Mouse (Mus musculus): ENCODE data around the gene Fibcd1. TPM values are rescaled to one million over a fixed set of nuclear protein-coding genes. Genes with fewer than 3 reads are reported as not detected.

Gene Fibcd1
- total and polyA plus RNA-seq, 2 experiments: not detected

DNA sequence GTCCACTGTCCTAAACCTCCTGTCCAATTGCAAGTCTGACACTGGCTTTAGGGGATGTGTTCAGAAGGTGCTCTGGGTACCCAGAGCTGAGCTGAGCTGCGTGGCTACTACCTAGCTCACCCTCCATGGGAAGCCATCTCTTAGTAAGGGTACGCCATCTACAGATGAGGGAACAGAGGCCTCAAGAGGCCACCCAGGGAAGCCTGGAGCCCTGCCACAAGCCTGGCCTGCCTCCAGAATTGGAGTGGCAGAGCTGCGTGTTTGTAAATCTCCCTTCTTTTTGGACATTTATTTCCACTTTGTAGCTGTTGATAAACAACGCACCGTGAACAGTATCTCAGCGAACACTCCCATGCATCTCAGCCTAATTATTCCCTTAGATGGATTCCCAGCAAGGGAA, 11.4 kb upstream of the Fibcd1 start:
- TF ChIP-seq CTCF (IDR thresholded peaks at IDR 0.05; ENCODE audit: low read depth, low read length) (no peak), POLR2A (IDR thresholded peaks at IDR 0.05; ENCODE audit: extremely low read depth, insufficient read depth, low read length) (no peak)
- WGBS: 72% methylated on average over 6 of the region's 6 CpGs
- H3K36me3 ChIP-seq (ENCODE audit: control insufficient read depth, insufficient read depth, low read length): no peaks in the 10 kb centered on the region
- H3K79me2 ChIP-seq (ENCODE audit: control insufficient read depth, insufficient read depth, low read length): no peaks in the 10 kb centered on the region
- no peak overlapping the region for H3K9ac ChIP-seq (ENCODE audit: low read depth, low read length)
- no peak overlapping the region for H3K4me3 ChIP-seq (ENCODE audit: insufficient read depth, low read depth, low read length)
- no peaks in the 10 kb centered on the region; the same call in 1 of the 2 replicates for H3K27me3 ChIP-seq (ENCODE audit: control insufficient read depth, insufficient read depth, low read length)
- H3K4me1 ChIP-seq (ENCODE audit: control insufficient read depth, insufficient read depth, low read length): no peaks in the 10 kb centered on the region
- no peak overlapping the region for H3K27ac ChIP-seq (replicated peaks; ENCODE audit: insufficient read depth, low read depth, low read length)
- no peak for DNase-seq (ENCODE audit: extremely low read depth, low read depth, low spot score)

DNA sequence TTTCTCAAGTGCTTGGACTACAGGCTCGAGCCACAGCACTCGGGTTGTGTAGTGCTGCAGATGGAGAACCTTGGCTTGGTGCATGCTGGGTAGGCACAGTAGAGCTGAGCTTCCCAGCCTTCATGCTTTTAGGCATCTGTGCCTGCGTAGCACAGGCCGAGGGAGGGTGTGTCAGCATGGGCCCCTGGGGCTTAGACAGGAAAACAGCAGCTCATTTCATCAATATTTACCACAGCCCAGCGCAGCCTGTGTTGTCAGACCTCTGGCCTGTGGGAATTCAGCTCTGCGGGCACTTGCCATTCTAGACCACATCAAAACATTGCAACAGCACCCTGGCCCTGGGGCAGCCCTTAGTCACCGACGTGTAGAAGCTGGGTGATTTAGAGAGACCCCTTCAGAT, 10.2 kb upstream of the Fibcd1 start:
- DNase-seq (ENCODE audit: extremely low read depth, low read depth, low spot score): no peak
- Histone ChIP-seq H3K9ac (ENCODE audit: low read depth, low read length) (no peak overlapping the region), H3K79me2 (ENCODE audit: control insufficient read depth, insufficient read depth, low read length) (no peaks in the 10 kb centered on the region), H3K36me3 (ENCODE audit: control insufficient read depth, insufficient read depth, low read length) (no peaks in the 10 kb centered on the region), H3K4me1 (ENCODE audit: control insufficient read depth, insufficient read depth, low read length) (no peaks in the 10 kb centered on the region), H3K4me3 (ENCODE audit: insufficient read depth, low read depth, low read length) (no peak overlapping the region), H3K27me3 (ENCODE audit: control insufficient read depth, insufficient read depth, low read length) (no peaks in the 10 kb centered on the region; the same call in 1 of the 2 replicates), H3K27ac (replicated peaks; ENCODE audit: insufficient read depth, low read depth, low read length) (no peak overlapping the region)
- no peak for TF ChIP-seq CTCF (IDR thresholded peaks at IDR 0.05; ENCODE audit: low read depth, low read length)
- no peak for TF ChIP-seq POLR2A (IDR thresholded peaks at IDR 0.05; ENCODE audit: extremely low read depth, insufficient read depth, low read length)
- WGBS: 72% methylated on average over 8 of the region's 8 CpGs

DNA sequence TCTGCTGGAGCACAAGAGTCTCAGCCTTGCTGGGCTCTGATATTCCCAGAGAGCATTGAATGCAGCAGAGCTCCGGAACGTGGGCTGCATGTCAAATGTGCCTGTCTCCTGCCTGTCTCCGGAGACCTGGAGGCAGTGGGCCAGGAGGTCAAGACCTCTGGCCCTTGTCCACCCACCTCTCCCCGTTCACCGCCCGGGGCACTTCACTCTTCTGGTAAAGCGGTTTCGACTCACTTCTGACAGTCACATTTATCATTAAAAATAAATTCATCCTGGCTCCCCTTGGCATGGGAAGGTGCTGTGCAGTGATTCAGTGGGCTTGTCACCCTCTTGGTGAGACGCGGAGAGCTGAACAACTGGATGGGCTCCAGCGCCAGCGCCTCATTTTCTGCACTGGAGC, 4.3 kb upstream of the Fibcd1 start:
- H3K27ac ChIP-seq (replicated peaks; ENCODE audit: insufficient read depth, low read depth, low read length): no peak overlapping the region
- no peaks in the 10 kb centered on the region for H3K36me3 ChIP-seq (ENCODE audit: control insufficient read depth, insufficient read depth, low read length)
- no peak overlapping the region for H3K9ac ChIP-seq (ENCODE audit: low read depth, low read length)
- H3K79me2 ChIP-seq (ENCODE audit: control insufficient read depth, insufficient read depth, low read length): no peaks in the 10 kb centered on the region
- peaks cover 18% of the 10 kb centered on the region for H3K27me3 ChIP-seq (ENCODE audit: control insufficient read depth, insufficient read depth, low read length)
- no peak for TF ChIP-seq POLR2A (IDR thresholded peaks at IDR 0.05; ENCODE audit: extremely low read depth, insufficient read depth, low read length)
- TF ChIP-seq CTCF (IDR thresholded peaks at IDR 0.05; ENCODE audit: low read depth, low read length): no peak
- H3K4me3 ChIP-seq (ENCODE audit: insufficient read depth, low read depth, low read length): no peak overlapping the region
- H3K4me1 ChIP-seq (ENCODE audit: control insufficient read depth, insufficient read depth, low read length): peaks cover 2% of the 10 kb centered on the region; the same call in 1 of the 2 replicates
- peak; percentile 14 for DNase-seq (ENCODE audit: extremely low read depth, low read depth, low spot score)
- WGBS: 40% methylated on average over 12 of the region's 12 CpGs

GRCm38 (mm10) chr2:31847908-31848307, 2.1 kb upstream of the Fibcd1 start:
- peaks cover 21% of the 10 kb centered on the region for H3K27me3 ChIP-seq (ENCODE audit: control insufficient read depth, insufficient read depth, low read length)
- TF ChIP-seq CTCF (IDR thresholded peaks at IDR 0.05; ENCODE audit: low read depth, low read length) (peak; percentile 77), POLR2A (IDR thresholded peaks at IDR 0.05; ENCODE audit: extremely low read depth, insufficient read depth, low read length) (no peak)
- H3K36me3 ChIP-seq (ENCODE audit: control insufficient read depth, insufficient read depth, low read length): no peaks in the 10 kb centered on the region
- no peaks in the 10 kb centered on the region for H3K79me2 ChIP-seq (ENCODE audit: control insufficient read depth, insufficient read depth, low read length)
- H3K4me3 ChIP-seq (ENCODE audit: insufficient read depth, low read depth, low read length): no peak overlapping the region
- no peak overlapping the region for H3K9ac ChIP-seq (ENCODE audit: low read depth, low read length)
- peak; percentile 27 for DNase-seq (ENCODE audit: extremely low read depth, low read depth, low spot score)
- H3K27ac ChIP-seq (replicated peaks; ENCODE audit: insufficient read depth, low read depth, low read length): no peak overlapping the region
- WGBS: 26% methylated on average over 6 of the region's 6 CpGs
- peaks cover 2% of the 10 kb centered on the region; the same call in 1 of the 2 replicates for H3K4me1 ChIP-seq (ENCODE audit: control insufficient read depth, insufficient read depth, low read length)

DNA sequence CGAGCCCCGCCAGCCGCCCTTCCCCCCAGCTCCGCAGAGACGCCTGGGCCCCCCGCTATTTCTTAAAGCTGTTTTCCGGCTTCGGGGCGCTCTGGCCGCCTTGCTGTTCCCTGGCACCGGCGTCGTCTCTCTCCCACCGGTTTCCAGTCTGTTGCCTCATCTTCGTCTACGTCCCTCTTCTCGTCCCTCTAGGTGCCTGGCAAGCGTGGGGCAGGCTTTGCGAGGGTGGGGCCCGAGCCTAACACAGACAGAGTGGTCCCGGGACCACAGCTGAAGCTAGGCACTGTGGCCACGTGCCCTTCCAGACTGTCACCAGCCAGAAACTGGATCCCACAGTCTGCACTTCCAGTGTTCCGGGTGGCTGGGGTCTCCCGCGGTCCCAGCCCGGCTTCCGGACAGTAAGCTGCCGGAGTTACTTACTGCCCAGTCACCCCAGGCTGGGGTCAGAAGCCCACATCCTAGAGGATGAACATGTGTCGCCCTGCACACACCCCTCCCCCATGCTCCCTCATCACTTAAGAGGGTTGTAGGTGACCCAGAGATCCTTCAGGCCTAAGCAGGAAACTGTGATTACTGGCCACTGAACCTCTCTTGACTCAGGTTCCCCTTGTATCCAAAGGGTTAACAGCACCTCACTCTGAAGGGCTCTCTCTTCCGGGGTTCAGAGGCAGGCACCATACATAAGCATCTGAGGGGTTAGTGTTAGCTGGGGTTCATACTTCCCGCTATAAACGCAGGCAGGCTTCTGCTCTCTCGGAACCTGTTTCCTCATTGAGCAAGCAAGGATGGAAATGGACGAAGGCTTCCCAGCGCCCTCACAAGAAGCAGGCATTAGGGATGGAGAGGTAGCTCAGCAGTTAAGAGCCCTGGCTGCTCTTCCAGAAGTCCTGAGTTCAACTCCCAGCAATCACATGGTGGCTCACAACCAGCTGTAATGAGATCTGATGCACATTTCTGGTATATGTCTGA, 1.2 kb upstream of the Fibcd1 start:
- Histone ChIP-seq H3K4me3 (ENCODE audit: insufficient read depth, low read depth, low read length) (no peak overlapping the region), H3K4me1 (ENCODE audit: control insufficient read depth, insufficient read depth, low read length) (peaks cover 2% of the 10 kb centered on the region; the same call in 1 of the 2 replicates), H3K79me2 (ENCODE audit: control insufficient read depth, insufficient read depth, low read length) (no peaks in the 10 kb centered on the region), H3K27me3 (ENCODE audit: control insufficient read depth, insufficient read depth, low read length) (peaks cover 21% of the 10 kb centered on the region), H3K27ac (replicated peaks; ENCODE audit: insufficient read depth, low read depth, low read length) (no peak overlapping the region), H3K9ac (ENCODE audit: low read depth, low read length) (no peak overlapping the region), H3K36me3 (ENCODE audit: control insufficient read depth, insufficient read depth, low read length) (no peaks in the 10 kb centered on the region)
- whole genome bisulfite sequencing: 12% methylated on average over 35 of the region's 35 CpGs
- TF ChIP-seq POLR2A (IDR thresholded peaks at IDR 0.05; ENCODE audit: extremely low read depth, insufficient read depth, low read length) (no peak), CTCF (IDR thresholded peaks at IDR 0.05; ENCODE audit: low read depth, low read length) (no peak)
- no peak for DNase-seq (ENCODE audit: extremely low read depth, low read depth, low spot score)

GRCm38 (mm10) chr2:31845512-31845895, 301 bp downstream of the Fibcd1 start:
- Histone ChIP-seq H3K27me3 (ENCODE audit: control insufficient read depth, insufficient read depth, low read length) (peaks cover 21% of the 10 kb centered on the region), H3K4me1 (ENCODE audit: control insufficient read depth, insufficient read depth, low read length) (peaks cover 2% of the 10 kb centered on the region; the same call in 1 of the 2 replicates), H3K9ac (ENCODE audit: low read depth, low read length) (no peak overlapping the region), H3K27ac (replicated peaks; ENCODE audit: insufficient read depth, low read depth, low read length) (no peak overlapping the region), H3K36me3 (ENCODE audit: control insufficient read depth, insufficient read depth, low read length) (no peaks in the 10 kb centered on the region), H3K4me3 (ENCODE audit: insufficient read depth, low read depth, low read length) (peak overlapping the region; percentile 24; the same call in 1 of the 2 replicates), H3K79me2 (ENCODE audit: control insufficient read depth, insufficient read depth, low read length) (no peaks in the 10 kb centered on the region)
- 5% methylated on average over 26 of the region's 26 CpGs for WGBS
- DNase-seq (ENCODE audit: extremely low read depth, low read depth, low spot score): no peak
- TF ChIP-seq POLR2A (IDR thresholded peaks at IDR 0.05; ENCODE audit: extremely low read depth, insufficient read depth, low read length): no peak
- no peak for TF ChIP-seq CTCF (IDR thresholded peaks at IDR 0.05; ENCODE audit: low read depth, low read length)
